Mouse (Mus musculus) lung, postnatal 4 days (tissue): ENCODE results near the gene Actl6b.

Source experiments
- DNase-seq, 2 experiments: peaks; one replicate each; pipeline ENCODE4 v3.0.0; 2021

Gene Actl6b

DNA sequence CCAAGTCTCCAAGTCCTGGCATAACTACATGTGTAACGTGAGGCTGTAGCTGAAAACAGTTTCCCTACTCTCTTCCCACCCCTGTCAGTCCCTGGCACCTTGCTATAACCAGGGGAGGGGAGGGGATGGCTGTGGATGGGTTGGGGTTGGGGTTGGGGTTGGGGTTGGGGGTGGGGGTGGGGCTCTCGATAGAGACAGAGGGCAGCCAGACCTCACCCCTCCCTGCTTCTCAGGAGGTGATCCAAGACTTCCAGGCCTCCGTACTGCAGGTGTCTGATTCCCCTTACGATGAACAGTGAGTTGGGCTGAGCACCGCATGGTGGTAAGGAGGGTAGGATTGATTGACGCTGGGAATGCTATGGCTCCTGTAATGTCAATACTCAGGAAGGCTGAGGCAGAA is 12.4 kb downstream of the Actl6b start:
- DNase-seq = no peak

DNA sequence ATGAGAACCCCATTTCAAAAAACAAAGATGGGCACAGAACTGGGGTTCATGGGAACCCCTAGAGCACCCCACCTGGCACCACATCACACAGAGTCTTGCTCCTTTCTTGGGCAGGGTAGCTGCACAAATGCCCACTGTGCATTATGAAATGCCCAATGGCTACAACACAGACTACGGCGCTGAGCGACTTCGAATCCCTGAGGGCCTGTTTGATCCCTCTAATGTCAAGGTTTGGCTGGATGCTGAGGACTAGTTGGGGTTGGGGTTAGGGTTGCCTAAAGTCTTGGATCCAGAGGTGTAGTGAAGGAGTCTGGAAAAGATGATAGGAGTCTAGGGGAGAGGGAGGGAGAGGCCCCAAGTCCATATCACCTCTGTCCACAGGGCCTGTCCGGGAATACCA is 13.1 kb downstream of the Actl6b start:
- DNase-seq = no peak

DNA sequence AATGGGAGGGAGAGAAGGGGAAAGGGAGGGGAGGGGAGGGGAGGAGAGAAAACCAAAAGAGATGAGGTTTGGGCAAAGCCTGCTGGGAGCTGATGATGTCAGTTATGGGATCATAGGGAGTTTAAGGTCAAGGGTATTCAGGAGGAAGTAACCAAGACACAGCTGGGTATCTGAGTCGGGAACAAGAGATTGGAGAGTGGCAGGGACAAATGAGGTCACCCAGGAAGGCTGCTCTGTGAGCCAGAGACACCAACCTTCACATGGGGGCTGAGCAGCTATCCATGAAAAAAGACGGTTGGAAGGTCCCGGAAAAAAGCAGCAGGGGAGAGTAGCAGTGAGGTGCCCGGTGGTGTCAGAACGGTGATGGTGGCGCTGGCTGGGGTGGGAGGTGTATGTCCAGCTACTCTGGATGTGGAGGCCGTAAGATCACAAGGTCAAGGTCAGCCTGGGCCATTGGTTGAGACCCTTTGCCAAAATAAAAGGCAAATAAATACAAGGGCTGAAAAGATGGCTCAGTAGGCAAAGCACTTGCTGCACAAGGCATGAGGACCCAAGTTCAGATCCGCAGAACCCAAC is 15.0 kb downstream of the Actl6b start:
- no peak for DNase-seq

DNA sequence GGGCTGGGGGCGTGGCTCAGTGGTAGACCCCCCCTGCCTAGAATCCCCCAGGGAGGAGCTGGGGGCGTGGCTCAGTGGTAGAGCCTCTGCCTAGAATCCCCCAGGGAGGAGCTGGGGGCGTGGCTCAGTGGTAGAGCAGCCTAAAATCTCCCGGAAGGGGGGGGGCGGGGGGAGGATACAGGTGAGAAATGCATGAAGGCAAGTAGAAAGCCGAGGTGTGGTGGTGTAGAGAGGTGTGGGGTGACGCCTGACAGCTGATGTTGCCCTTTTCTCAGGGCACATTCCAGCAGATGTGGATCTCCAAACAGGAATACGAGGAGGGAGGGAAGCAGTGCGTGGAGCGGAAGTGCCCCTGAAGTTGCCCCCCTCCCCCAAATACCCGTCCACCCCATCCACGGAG is 15.7 kb downstream of the Actl6b start:
- no peak for DNase-seq

DNA sequence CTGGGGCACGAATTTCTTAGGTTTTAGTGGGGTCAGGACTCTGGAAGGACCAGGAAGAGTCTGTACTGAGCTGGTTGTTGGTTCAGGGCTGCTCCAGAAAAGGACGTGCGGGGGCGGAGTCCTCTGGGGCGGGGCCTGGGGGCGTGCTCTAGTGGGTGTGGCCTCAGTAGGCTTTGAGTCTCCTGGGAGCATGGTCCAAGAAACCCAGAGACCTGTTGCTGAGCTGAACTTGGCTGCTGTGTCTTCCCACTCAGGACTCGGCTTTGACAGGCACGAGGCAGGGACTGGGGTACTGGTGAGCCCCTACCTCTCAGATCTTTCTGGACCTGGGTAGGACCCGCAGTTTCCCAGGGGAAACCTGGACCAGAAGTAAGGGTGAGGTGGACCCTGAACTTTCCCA is 16.3 kb downstream of the Actl6b start, which contains the start of gene Tfr2:
TSS of gene Tfr2 (plus strand) at position 176 of the 400 bp plus-strand sequence.
- peak; percentile 61 to 73 for DNase-seq

DNA sequence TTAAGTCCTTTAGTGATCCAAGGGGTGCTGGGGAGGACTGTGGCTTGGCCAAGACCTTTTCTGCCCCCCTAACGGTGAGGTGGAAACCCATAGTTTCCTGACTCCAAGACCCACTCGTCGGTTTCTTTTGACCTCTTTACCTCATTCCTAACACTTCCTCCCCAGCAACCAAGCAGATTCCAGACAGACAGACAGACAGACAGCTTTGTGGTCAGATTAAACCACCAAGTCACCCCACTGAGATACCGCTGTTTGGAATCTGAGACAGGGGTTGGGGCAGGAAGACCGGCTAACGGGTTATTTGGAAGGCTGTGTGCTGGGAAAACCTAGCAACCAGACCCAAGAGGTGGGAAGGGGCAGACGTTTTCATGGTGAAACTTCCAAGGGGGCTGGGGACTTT is 16.9 kb downstream of the Actl6b start:
- no peak for DNase-seq

DNA sequence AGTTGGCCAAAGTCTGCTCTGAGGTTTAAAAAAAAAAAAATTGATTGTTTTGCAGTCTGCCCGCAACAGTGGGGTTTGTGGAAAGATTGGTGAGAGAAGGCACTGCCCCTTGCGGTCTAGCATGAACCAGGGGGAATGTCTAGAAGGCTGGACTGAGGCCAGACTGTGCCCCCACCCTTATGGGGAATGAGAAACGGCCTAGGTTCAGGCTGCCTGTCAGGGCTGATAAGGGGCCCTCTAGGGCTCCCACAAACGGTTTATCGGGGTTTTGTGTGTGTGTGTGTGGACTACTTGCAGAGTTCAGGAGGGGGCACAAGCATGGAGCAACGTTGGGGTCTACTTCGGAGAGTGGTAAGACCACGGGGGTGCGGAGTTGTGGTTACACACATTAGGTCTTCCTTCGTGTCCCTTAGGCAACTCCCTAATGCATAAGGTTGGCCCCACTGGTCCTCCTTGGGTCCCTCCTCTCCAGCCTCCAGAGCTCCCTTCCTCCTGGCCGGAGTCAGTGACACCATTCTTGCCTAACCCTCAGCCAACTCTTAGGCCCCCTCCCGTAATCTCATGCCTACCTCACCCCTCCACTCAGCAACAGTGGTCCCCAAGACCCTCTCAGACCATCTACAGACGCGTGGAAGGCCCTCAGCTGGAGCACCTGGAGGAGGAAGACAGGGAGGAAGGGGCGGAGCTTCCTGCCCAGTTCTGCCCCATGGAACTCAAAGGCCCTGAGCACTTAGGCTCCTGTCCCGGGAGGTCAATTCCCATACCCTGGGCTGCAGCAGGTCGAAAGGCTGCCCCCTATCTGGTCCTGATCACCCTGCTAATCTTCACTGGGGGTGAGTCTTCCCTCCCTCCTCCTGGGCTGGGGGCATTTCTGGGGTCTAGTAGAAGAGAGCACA is 17.6 kb downstream of the Actl6b start:
- no peak for DNase-seq

DNA sequence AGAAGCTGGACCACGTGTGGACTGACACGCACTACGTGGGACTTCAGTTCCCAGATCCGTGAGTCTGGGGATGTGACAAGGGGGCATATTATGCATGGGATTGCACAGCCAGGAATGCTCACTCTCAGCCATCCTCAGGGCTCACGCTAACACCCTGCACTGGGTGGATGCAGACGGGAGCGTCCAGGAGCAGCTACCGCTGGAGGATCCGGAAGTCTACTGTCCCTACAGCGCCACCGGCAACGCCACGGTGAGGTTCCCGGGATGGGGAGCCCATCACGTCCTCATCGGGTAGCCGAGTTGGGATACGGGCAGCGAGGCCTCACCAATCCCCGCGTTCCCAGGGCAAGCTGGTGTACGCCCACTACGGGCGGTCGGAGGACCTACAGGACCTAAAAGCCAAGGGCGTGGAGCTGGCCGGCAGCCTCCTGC is 21.2 kb downstream of the Actl6b start:
- DNase-seq = peak; percentile 49

DNA sequence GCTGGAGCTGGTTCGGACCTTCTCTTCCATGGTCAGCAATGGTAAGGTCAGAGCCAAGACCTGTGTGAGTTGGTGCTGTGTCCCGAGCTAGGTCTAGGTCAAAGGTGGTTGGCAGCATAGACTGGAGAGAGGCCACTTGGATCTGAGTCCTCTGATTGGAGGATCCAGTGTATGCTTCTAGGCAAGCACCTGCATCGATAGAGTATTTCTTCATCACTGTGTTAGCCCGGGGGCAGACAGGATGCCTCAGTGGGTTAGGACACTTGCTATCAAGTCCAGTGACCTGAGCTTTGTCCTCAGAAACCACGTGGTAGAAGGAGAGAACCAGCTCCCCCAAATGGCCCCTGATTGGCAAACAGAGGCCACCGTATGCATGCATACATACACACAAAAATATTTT is 26.9 kb downstream of the Actl6b start:
- DNase-seq = no peak

DNA sequence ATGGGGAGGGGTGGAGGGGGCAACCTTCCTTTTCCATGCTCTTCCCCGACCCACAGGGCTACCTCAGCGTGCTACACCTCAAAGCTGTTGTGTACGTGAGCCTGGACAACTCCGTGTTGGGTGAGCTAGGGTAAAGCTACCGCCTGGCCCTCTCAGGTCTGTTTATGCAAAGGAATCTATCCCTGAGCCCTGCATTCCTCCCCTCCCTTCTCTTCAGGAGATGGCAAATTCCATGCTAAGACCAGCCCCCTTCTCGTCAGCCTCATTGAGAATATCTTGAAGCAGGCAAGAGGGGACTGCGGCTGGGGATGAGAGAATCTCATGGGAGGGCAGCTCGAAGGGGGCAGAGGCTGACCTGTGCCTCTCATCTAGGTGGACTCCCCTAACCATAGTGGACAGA is 29.4 kb downstream of the Actl6b start:
- DNase-seq = peak in 1 of 2 experiments; percentile 16

DNA sequence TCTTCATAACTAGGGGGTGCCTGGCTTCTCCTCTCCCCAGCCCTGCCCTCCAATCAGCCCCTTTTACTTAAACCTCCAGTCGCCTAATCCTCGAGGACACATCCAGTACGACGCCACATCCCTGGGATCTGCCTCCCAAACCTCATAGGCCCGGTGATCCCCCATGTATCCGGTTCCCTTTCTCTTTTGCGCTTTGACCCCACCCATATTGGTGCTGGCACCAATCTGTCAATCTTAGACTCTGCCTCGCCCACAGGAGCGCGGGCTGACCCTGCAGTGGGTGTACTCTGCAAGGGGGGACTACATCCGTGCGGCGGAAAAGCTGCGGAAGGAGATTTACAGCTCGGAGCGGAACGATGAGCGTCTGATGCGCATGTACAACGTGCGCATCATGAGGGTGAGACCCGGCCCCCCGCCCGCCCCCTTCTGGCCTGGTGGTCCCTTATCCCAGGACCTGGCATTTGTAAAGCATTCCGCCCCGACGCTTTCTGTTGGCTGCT is 30.4 kb downstream of the Actl6b start:
- peak; percentile 46 to 72 for DNase-seq

DNA sequence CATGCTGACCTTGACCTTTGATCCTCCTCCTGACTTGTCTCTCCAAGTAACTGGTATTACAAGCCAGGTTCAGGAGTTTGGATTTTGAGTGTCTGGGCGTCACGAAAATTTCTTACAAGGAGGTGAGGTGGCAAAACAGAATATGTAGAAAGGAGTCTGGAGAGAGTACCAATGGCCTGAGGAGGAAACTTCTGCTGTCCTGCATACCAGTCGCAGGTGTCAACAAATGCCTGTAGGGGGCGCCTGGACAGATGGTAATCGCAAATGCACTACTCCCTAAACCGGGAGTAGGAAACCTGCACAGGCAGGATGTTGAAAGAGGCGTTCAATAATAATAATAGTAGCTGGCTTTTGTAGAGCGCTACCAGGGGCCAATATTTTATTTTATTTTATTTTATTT is 31.7 kb downstream of the Actl6b start:
- DNase-seq = peak; percentile 70 to 79

DNA sequence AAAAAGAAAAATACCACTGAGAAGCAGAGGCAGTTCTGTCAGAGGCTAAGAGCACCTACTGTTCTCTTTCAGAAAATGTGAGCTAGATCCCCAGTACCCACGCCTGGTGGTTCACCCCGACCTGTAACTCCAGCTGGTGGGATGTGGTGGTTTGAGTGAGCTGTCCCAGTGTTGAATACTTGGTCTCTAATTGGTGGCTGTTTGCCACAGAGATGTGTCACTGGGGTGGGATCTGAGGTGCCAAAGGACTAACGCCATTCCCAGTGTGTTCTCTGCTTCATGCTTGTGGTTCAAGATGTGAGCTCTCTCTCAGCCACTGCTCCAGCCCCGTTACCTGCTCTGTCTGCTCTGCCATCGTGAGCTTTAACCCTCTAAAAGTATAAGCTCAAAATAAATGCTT is 37.2 kb downstream of the Actl6b start:
- DNase-seq = no peak

DNA sequence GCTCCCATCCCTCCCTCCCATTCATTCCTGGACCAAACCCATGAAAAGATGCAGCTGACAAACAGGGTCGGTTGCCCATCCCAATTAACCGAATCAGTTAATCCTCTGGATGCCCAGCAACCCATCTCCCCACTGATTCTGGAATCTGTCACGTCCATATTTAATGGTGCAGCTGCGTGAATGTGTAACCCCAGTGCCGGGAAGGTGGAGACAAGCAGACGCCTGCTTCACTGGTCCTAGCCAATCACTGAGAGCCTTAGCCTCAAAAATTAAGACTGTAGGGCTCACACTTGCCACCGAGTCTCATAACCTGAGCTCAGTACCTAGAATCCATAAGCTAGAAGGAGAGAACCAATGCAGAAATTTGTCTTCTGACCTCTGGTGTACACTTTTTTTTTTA is 42.6 kb downstream of the Actl6b start:
- DNase-seq = no peak

DNA sequence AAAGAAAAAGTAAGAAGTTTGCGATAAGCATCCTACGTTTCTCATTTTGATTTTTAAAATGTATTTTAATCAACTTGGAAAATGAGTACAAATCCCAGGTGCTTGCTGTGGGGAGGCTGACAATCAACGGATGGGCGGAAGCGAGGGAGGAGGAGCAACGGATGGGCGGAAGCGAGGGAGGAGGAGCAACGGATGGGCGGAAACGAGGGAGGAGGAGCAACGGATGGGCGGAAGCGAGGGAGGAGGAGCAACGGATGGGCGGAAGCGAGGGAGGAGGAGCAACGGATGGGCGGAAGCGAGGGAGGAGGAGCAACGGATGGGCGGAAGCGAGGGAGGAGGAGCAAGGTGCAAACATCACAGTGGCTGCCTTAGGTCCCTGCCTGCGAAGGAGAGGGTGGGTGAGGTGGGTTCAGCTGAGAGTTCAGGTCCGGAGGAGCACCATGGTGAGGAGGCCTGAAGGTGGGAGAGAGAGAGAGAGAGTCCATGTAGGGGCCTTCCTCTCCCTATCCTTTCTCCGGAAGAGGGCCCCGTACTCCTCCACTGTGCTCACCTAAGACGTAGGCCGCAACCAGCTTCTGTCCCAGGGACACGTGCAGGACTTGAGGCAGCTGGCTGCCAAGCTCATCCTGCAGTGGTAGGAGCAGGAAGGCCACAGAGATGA is 43.4 kb downstream of the Actl6b start:
- peak in 1 of 2 experiments; percentile 45 for DNase-seq

DNA sequence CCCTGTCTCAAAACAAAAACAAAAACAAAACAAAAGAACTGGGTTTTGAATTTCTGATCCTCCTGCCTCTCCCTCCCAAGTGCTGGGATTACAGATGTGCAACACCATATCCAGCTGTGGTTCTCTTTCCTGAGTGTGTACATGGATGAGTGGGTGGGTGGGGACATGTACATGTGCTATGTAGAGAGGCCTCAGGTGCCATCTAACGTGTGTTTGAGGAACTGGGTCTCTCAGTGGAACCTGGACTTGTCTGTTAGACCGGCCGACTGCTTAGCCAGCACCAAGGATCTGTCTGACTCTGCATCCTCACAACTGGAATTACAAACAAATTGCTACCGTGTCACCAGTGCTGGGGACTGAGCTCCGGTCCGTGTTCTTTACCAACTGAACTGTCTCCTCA is 44.3 kb downstream of the Actl6b start:
- DNase-seq = no peak

DNA sequence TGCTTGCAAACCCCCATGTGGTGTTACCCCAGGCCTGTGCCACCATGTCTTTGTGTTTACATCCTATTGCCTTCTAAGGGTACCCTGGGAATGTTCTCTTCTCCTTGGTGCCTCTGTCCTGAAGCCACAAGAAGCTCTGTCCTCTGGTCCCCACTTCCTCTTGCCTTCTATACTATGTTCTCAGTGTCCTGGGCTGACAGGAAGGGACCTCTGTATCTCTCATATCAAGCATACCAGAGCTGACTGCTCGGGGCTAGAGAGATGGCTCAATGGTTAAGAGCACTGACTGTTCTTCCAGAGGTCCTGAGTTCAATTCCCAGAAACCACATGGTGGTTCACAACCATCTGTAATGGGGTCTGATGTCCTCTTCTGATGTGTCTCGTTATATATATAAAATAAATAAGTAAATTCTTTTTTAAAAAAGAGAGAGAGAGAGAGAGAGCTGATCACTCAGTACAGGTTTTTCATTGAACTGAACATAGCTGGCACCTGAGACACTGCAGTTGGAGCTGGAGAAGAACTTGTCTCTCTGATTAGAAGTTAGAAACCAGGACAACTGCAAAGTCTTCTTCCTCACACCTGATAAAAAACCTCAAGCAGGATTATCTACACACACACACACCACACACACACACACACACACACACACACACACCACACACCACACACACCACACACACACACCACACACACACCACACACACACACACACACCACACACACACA is 44.9 kb downstream of the Actl6b start:
- no peak for DNase-seq

DNA sequence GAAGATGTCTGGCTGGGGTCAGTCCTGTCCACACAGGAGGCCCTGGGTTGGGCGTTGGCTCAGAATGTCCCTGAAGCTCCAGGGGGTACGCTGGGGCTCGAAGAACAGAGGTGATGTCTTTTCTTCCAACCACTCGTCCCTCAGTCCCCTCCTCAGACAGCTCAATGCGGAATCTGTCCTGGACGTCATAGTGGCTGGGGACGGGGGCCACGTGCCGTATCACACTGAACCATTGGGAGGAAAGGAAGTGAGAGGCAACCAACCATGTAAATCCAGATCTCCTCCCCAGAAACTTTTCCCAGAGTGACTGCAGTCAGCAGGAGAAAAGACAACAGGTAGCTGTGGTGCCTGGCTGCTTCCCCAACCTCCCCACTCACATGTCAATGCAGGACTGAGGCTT is 46.3 kb downstream of the Actl6b start:
- DNase-seq = no peak

DNA sequence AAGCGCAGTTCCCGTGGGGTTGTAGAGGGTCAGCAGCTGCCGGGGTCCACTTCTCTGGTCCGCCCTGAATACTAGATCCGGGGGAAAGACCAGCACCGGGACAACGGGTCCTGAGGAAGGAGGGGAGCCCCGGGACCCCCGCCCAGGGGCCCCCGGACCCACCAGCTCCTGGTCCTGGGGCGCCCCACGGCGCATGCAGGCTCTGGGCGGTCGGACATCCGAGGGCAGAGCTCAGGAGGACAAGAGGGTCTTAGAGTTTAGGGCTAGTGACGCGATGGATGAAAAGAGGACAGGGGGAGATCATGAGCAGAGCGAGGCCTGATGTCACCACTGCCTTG is 46.9 kb downstream of the Actl6b start:
- no peak for DNase-seq

DNA sequence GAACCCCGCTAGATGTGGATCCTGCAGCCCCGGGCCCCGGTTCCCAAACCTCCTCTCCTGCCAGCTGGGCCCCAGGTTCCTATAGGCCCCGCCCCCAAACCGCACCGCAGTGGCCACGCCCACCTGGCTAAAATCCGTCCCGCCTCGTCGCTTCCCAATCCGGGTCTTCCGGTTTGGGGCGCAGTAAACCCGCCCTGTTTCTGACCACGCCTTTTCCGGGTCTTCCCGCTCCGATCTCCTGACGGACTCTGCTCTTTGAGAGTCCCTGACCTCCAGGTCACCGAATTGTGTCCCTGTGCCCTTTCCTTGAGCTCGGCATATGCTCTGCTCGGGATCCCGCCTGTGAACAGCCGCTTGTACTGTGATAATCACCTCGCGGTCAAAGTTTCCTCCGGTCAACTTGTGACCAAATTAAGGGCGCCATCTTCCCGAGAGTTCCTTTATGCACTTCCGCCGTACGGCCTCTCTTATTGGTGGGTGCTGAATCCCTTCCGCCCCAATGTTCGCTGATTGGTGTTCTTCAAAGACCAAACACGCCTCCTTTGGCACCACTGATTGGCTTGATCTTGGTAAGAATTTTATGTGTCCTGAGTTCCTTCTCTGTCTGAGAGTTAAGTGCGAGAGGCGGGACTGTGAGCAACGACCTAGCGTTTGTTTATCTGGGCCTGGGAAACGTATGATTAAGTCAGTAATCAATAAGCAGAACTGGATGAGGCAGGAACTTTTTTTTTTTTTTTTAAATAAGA is 47.5 kb downstream of the Actl6b start, which contains the start of gene Mospd3:
TSS of gene Mospd3 (minus strand) at position 440 of the 746 bp plus-strand sequence.
- peak; percentile 96 to 97 for DNase-seq

DNA sequence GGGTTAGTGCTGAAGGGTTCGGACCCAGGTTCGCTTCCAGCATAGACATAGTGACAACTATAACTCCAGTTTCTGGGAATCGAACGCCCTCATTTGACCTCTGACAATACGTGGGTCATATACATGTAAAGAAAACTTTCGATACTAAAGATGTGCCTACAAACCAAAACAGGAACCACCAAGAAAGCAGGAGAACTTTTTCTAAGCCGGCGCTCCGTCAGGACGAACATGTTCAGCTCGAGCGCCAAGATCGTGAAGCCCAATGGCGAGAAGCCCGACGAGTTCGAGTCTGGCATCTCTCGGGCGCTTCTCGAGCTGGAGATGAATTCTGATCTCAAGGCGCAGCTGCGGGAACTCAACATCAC is 48.0 kb downstream of the Actl6b start:
- peak in 1 of 2 experiments; percentile 46 for DNase-seq
